Mouse (Mus musculus) kidney, adult 2 months (tissue): ENCODE results near the gene Kank2. TPM values are rescaled to one million over a fixed set of nuclear protein-coding genes. Genes with fewer than 3 reads are reported as not detected.
A peak's percentile ranks its signal among the peaks of the same experiment; 100 is the strongest.
"Not testable (repeated sequence)": the region's sequence is repeated elsewhere in the genome, so short reads cannot be mapped to it uniquely, and the experiment has no call there.

Source experiments
- DNase-seq: peaks from one replicate; pipeline ENCODE4 v3.0.0; 2021
- H3K27ac ChIP-seq: fragments of 200-500 bp; 2 replicates; pipeline ENCODE4 v1.5.1; 2012; ENCODE audit warnings: low read depth, low read length, control low read depth, inconsistent platforms; ENCODE audit not compliant: insufficient read depth
- H3K27me3 ChIP-seq: fragments of 200-500 bp; replicated peaks from 2 replicates; pipeline ENCODE4 v1.6.1; 2012; ENCODE audit warnings: mild to moderate bottlenecking, moderate library complexity, low read length, inconsistent platforms; ENCODE audit not compliant: control insufficient read depth, insufficient read depth
- H3K36me3 ChIP-seq: fragments of 200-500 bp; 2 replicates; pipeline ENCODE4 v1.6.1; 2012; ENCODE audit warnings: mild to moderate bottlenecking, moderate library complexity, low read length, inconsistent platforms; ENCODE audit not compliant: control insufficient read depth, insufficient read depth
- H3K4me1 ChIP-seq: fragments of 200-500 bp; 2 replicates; pipeline ENCODE4 v1.6.1; 2011; ENCODE audit warnings: low read length; ENCODE audit not compliant: control insufficient read depth, insufficient read depth
- H3K4me3 ChIP-seq: fragments of 200-500 bp; 2 replicates; pipeline ENCODE4 v1.5.1; 2011; ENCODE audit warnings: mild to moderate bottlenecking, low read depth, low read length, control low read depth; ENCODE audit not compliant: insufficient read depth
- CTCF ChIP-seq: fragments of 200-500 bp; conservative IDR thresholded peaks from 2 replicates; pipeline ENCODE4 v1.5.1; 2011; ENCODE audit warnings: low read depth, mild to moderate bottlenecking, control low read depth, low read length, moderate library complexity, mixed read lengths; ENCODE audit not compliant: insufficient read depth, insufficient read length
- POLR2A ChIP-seq: fragments of 200-500 bp; IDR thresholded peaks from one replicate; pipeline ENCODE4 v1.6.1; 2011; ENCODE audit warnings: low read depth, low read length, control low read depth
- WGBS: fragments of 180-500 bp; shearing (Covaris S2); methylation state at CpG from one replicate; pipeline ENCODE4 v1.1.7; 2018; 5-methylcytosine and 5-hydroxymethylcytosine counted together
- polyA plus RNA-seq: library from polyadenylated mRNA; depleted of rRNA; stranded (reverse); fragments of >200 nt; gene quantifications from 2 replicates; pipeline ENCODE4 v1.2.3, GENCODE M21; 2012

The Kank2 gene
- polyA plus RNA-seq, 1 experiment, result 21.8 TPM

DNA sequence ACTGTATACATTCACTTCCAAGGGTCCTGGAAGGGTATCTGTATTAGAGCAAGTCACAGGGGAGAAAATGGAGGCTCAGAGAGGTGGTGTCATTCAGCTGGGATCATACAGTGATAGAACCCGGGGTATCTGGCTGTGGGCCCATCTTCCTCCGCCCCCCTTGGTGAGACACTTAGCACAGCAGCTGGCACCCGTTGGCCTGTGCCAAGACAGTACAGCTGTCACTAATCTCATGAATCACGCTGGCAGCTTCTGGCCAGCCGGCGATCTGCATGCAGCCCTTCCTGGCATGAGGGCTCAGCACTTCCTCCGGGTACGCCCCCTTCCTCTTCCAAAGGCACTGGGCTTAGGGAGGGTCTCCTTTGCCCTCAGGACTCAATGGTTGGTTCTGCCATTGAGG is 5.9 kb downstream of the Kank2 start:
- H3K4me3 ChIP-seq, result no peak overlapping the region
- TF ChIP-seq POLR2A (no peak), CTCF (no peak)
- peak; percentile 37 for DNase-seq
- 31% methylated on average over 8 of the region's 8 CpGs for WGBS
- H3K36me3 ChIP-seq, result no peaks in the 10 kb centered on the region
- no peak overlapping the region for H3K27ac ChIP-seq
- no peaks in the 10 kb centered on the region for H3K27me3 ChIP-seq
- H3K4me1 ChIP-seq, result peaks cover 8% of the 10 kb centered on the region

DNA sequence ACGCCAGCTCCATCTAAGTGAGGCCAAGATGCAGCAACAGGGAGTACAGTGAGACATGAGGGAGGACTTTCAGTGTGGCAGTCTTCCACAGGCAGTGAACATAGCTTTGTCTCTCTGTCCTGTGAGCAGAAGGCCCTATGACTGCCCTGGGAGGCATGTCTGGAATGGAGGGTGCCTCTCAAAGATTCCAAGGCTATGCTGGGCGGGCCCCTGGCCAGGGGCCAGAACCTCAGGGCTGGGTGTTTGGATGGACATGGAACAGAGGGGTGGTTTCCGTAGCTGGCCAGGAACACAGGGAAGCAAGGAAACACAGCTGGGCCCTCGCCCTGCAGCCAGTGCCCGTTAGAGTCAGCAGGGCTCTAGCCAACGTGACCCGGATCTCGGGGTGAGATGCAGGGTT is 6.7 kb downstream of the Kank2 start:
- no peak overlapping the region for H3K4me3 ChIP-seq
- H3K36me3 ChIP-seq, result no peaks in the 10 kb centered on the region
- H3K4me1 ChIP-seq, result peaks cover 8% of the 10 kb centered on the region
- TF ChIP-seq POLR2A (no peak), CTCF (no peak)
- DNase-seq, result peak; percentile 81
- WGBS, result 40% methylated on average over 8 of the region's 8 CpGs
- no peaks in the 10 kb centered on the region for H3K27me3 ChIP-seq
- H3K27ac ChIP-seq, result peak overlapping the region; percentile 65

DNA sequence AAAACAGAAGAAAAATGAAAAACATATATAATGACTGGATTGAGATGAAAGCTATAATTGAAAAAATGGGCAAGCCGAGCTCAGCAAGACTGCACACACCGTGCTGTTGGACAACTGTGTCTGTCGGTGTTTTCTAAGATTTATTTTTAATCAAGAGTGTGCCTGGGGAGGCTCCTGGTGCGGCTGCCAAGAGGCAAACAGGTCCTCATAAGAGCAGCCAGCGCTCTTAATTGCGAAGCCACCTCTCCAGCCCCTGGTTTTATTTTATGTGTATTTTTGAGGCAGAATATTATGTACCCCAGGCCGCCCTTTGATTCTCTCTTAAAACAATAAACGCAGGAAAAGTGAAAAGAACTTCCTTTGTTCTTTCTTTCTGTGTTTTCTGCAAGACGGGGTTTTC is 10.3 kb downstream of the Kank2 start:
- Histone ChIP-seq H3K4me3 (no peak overlapping the region), H3K27ac (no peak overlapping the region), H3K27me3 (no peaks in the 10 kb centered on the region), H3K36me3 (no peaks in the 10 kb centered on the region), H3K4me1 (peaks cover 5% of the 10 kb centered on the region)
- WGBS, result 65% methylated on average over 9 of the region's 9 CpGs
- no peak for DNase-seq
- TF ChIP-seq POLR2A, result no peak
- no peak for TF ChIP-seq CTCF

DNA sequence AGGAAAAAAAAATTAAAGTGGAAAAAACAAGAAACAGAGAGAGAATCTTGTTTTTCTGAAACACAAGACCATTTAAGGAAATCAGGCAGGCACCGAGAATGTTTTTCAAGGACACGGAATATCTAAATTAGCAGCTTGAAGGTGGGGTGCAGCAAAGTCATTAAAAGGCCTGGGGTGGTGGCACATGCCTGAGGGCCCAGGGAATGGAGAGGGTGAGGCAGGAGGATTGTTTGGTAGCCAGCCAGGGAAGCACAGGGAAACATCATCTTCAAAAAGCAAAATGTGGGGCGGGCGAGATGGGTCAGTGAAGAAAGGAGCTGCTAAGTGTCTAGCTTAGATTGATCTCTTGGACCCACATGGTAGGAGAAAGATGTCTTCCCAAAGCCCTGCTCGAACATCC is 10.9 kb downstream of the Kank2 start:
- 62% methylated on average over 5 of the region's 5 CpGs for WGBS
- DNase-seq, result no peak
- Histone ChIP-seq H3K4me3 (no peak overlapping the region), H3K27me3 (no peaks in the 10 kb centered on the region), H3K27ac (no peak overlapping the region), H3K4me1 (peaks cover 5% of the 10 kb centered on the region), H3K36me3 (no peaks in the 10 kb centered on the region)
- TF ChIP-seq CTCF (no peak), POLR2A (no peak)

DNA sequence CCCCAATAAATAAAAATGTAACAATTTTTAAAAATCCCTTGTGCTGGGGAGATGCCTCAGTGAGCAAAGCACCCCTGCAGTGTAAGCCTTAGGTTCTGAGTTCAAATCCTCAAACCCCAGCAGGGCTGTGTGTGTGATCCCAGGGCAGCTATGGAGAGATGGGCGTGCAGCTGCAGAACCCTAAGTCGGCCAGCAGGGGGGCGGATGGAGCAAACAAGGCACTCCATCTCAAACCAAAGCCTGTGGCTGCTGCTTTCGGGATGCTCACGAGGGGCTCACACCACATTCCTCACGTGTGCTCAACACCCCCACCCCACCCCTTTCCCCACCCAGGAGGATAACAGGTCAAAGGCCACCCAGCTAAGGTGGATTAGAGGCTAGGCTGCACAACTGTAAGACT is 11.6 kb downstream of the Kank2 start:
- Histone ChIP-seq H3K4me1 (peaks cover 5% of the 10 kb centered on the region), H3K27me3 (no peaks in the 10 kb centered on the region), H3K27ac (no peak overlapping the region), H3K4me3 (no peak overlapping the region), H3K36me3 (no peaks in the 10 kb centered on the region)
- TF ChIP-seq POLR2A, result no peak
- peak; percentile 84 for TF ChIP-seq CTCF
- WGBS, result 11% methylated on average over 6 of the region's 6 CpGs
- peak; percentile 72 for DNase-seq

DNA sequence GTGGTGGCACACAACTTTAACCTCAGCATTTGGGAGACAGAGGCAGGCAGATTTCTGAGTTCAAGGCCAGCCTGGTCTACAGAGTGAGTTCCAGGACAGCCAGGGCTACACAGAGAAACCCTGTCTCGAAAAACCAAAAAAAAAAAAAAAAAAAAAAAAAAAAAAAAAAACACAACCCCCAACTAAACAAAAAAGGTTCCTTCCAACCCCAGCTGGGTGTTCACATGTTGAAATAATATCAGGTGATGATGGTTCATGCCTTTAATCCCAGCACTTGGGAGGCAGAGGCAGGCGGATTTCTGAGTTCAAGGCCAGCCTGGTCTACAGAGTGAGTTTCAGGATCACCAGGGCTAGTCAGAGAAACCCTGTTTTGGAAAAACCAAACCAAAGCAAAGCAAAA is 12.2 kb downstream of the Kank2 start:
- not testable (repeated sequence) for H3K27me3 ChIP-seq, H3K4me1 ChIP-seq, DNase-seq, H3K36me3 ChIP-seq, H3K27ac ChIP-seq, H3K4me3 ChIP-seq
- 52% methylated on average over 2 of the region's 2 CpGs for WGBS

DNA sequence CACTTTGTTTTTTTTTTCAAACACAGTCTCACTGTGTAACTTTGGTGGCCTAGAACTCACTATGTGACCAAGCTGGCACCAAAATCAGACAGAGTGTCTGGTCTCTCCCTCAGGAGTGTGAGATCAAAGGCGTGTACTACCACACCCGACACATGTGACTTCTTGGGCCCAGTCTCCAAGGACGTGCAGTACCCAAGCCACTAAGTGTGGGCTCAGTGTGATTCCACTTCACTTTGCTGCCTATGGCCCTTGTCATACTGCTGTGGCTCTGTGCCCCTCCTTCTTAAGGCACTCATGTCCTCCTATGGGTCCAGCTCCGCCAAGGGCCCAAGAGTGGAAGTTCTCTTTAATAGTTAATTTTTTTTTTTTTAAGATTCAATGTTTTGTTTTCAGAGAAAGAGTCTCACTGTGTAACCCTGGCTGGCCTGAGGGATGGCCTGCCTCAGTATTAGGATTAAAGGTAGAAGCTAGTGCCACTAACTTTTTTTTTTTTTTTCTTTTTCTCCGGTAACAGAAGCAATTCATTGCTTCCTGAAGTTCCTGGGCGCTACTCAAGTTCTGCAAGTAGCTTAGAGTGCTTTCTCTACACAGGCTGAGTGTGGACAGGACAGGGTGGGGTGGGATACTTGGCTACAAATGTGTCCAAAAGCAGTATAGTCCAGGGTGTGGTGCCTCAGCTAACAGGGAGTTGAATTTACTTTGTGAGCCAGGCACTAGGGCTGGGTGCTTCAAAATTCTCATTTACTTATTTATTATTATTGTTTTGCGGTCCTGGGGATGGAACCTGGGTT is 13.8 kb downstream of the Kank2 start:
- WGBS, result 81% methylated on average over 7 of the region's 7 CpGs
- Histone ChIP-seq H3K27ac (no peak overlapping the region), H3K4me1 (no peaks in the 10 kb centered on the region), H3K4me3 (no peak overlapping the region), H3K36me3 (no peaks in the 10 kb centered on the region), H3K27me3 (no peaks in the 10 kb centered on the region)
- no peak for DNase-seq
- TF ChIP-seq CTCF, result no peak
- TF ChIP-seq POLR2A, result no peak
